Mouse (Mus musculus) megakaryocyte, adult 5-6 weeks (primary cell): Measurements from ENCODE around the gene Reep1. TPM values are rescaled to one million over a fixed set of nuclear protein-coding genes. Genes with fewer than 3 reads are reported as not detected.

Experiments
- ATAC-seq: 2 replicates; pipeline ENCODE4 v1.8.0; 2016; ENCODE audit warnings: mild to moderate bottlenecking, inconsistent platforms; ENCODE audit not compliant: poor library complexity, severe bottlenecking
- total RNA-seq, 2 experiments: library from RNA; stranded (forward) in 1 of 2; stranded (reverse) in 1 of 2; fragments of 153-499, 151-499 nt in 1 of 2; fragments of 221-1000, 200-1000 nt in 1 of 2; gene quantifications; 2 replicates each; pipeline versions ENCODE4 v1.2.3 to v1.2.4; 2015 to 2017

Gene Reep1
- total RNA-seq, 2 experiments from 2014 or later, result 0.15 TPM; not detected in 1

GRCm38 (mm10) chr6:71778016-71778415, 70.7 kb downstream of the Reep1 start:
- no peak for ATAC-seq

- no peak for ATAC-seq
These were observed 72.5 kb downstream of the Reep1 start for GRCm38 (mm10) chr6:71779831-71780230.

DNA sequence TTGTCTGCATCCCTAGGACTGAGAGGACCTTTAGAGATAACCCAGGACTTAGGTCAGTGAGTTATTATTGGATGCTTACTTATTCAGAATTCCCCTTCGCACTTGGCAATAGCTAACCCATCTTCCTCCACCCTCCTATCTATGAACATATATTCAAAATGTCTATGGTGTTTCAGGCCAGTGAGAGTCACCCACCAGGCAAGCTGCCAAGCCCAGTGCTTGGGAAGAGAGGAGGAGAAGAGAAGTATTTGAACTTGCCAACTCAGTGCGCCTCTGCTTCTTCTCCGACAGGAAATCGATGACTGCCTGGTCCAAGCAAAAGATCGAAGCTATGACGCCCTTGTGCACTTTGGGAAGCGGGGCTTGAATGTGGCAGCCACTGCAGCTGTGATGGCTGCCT, 73.1 kb downstream of the Reep1 start:
- ATAC-seq, result no peak

GRCm38 (mm10) chr6:71783165-71783564, 75.8 kb downstream of the Reep1 start:
- ATAC-seq, result no peak

DNA sequence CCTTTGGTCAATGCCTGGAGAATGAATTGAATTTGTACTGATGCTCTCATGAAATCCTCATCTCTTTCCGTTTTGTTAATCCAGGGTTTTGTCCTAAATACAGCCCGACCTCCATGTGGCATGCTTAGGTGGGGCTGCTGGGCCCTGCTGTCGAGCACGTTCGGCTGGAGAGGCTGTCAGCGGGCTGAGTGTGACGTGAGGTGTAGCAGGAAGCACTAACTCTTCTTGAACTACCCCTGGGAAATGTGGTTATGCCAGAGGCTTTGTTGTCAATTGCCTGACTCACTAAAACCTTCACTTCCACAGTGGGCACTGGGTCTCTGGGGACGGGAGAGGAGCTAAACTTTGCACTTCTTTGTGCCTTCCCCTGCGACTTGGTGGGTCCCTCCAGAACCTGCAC, 81.0 kb downstream of the Reep1 start:
- ATAC-seq, result no peak

DNA sequence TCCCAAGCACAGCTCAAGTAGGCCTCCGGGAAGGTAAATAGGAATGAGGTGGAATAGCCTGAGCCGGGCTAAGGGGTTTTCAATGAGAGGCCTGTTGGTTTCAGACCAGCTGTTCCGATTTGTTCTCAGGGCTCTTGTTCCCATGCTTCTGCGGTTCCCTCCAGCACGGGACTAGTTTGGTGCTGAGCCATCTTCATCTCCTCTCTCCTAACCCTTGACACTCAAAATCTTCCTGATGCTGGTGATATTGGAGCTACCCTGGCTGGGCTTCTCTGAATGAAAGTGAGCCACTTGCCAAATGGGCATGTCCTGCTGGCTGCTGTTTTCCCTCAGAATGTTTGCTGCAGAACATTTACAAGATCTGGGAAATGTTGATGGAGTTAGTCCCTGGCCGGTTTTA, 84.4 kb downstream of the Reep1 start:
- ATAC-seq, result no peak

- no peak for ATAC-seq
These were observed 92.0 kb downstream of the Reep1 start for GRCm38 (mm10) chr6:71799391-71799790.

GRCm38 (mm10) chr6:71801011-71801713, 93.8 kb downstream of the Reep1 start:
- no peak for ATAC-seq

DNA sequence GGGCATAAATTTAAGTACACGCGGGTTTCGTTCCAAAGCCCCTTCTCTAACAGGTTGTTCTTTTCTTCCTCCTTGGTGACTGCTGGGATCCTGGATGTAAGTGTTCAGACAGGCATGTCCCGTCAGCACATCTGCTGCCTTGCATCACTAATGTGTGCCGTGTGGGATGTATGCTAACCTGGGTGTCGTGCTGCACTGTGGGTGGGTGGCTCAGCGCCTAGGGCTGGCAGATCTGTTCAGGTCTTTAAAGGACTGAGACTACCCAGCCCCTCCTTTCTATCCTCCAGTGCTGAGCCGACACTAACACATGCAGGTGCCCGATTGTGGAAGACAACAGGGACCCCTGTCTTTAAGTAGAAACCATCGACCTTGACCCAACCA, 94.3 kb downstream of the Reep1 start:
- ATAC-seq, result no peak

GRCm38 (mm10) chr6:71803609-71804008, 96.2 kb downstream of the Reep1 start:
- ATAC-seq, result no peak

DNA sequence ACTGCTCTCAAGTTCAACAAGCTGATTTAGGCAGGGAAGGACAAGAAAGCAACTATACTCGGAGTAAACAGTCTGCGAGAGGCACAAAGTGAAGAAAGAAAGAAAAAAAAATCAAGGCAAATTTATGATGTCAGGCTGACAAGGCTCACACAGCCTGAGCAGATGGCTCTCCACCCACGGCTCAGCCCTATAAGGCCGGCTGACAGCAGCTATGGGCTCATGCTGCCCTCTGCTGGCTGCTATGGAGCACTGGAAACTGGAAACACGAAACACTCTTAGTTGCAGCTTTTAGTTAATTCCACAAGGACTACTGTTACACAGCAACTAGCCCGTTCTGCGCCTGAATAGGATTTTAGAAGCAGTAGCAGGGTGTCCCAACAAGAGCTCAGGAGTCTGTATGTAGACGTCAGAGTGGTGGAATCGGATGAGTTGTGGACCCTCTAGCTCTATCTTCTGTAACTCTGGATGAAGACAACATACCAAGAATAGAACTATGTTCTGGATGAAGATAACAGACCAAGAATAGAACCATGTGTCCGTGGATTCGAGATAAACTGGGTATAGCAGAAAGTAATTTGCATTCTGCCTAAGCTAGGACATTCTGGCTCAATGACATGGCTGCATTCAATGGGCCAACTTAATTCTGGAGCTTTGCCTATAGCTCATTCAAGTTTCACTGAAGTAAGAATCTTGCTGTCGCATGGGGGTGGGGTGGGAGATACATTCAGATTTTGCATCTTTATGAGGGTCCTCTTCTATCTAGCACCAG, 96.9 kb downstream of the Reep1 start:
- peak; percentile 95 for ATAC-seq

DNA sequence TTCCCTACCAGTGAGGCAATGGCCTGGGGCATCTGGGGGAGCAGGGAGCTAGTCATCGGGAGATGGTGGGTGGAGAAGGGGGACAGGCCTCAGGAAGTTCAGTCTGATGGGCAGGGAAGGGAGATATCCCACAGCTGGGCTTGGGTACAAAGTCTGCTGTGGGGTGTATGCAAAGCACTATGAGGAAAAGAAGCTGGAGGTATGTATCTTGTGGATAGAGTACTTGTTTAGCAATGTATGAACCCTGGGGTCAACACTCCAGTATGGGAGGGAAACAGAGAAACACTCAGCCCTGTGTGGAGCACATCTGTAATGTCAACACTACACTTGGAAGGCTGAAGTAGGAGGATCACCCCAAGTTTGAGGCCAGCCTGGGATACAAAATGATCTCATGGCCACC, 99.4 kb downstream of the Reep1 start:
- no peak for ATAC-seq

GRCm38 (mm10) chr6:71809890-71810289, 102.5 kb downstream of the Reep1 start:
- no peak for ATAC-seq

DNA sequence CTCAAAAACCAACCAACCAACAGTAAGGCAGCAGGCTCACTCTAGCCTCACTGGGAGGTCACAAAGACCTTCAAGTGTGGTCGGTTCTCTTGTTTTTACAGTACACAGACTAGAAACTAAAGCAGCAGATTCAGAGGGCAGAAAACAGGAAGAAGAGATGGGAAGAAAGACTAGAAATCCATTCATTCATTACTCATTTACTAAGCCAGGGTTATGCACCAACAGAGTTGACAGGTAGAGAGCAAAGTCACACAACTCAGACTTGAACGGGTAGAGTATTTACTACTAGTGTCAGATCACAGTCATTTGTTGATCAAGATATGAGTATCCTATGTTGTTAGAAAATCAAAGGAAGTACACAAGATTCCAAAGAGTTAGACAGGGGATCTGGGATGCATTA, 105.5 kb downstream of the Reep1 start:
- ATAC-seq, result no peak

- no peak for ATAC-seq
These were observed 112.5 kb downstream of the Reep1 start for GRCm38 (mm10) chr6:71819764-71820292.

DNA sequence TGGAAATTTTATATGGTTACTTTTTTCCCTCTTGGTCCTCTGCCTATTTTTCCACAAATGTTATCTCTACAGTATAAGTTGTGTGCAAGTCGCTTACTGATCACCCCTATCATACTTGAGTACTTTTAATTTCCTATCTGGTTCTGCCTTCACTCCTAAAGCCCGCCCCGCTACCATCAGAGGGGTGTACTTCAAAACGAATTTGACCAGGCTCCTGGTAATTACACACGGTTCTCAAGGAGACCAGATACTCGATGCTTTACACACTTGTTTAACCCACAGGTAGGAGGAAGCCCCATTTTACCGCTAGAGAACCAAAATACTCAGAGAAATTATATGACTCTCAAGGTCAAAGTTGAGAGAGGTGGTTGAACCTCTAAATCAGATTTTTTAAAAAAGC, 115.7 kb downstream of the Reep1 start:
- 0 out of 2 replicates have a peak, but pooled peaks have one; percentile 5 for ATAC-seq

- peak; percentile 100 for ATAC-seq
These were observed 116.1 kb downstream of the Reep1 start for GRCm38 (mm10) chr6:71823488-71823887.

DNA sequence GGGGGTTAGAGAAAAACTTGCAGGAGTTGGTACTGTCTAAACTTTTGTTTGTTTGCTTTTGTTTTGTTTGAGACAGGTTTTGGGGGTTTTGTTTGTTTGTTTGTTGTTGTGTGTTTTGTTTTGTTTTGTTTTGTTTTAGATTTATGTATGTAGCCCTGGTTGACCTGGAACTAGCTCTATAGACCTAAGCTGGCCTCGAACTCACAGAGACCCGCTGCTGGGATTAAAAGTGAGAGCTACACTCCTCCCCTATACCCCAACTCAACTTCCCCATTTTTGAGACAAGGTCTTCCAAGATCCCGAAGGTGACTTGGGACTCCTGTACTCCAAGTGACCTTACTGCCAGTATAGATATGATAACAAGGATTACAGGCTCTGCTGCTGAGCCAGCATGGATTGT, 116.6 kb downstream of the Reep1 start:
- ATAC-seq, result 0 out of 2 replicates have a peak, but pooled peaks have one; percentile 22

- no peak for ATAC-seq
These were observed 119.5 kb downstream of the Reep1 start, which contains the start of gene Mrpl35 for GRCm38 (mm10) chr6:71826869-71827268. TSS of gene Mrpl35 (minus strand) at chr6:71826969.

DNA sequence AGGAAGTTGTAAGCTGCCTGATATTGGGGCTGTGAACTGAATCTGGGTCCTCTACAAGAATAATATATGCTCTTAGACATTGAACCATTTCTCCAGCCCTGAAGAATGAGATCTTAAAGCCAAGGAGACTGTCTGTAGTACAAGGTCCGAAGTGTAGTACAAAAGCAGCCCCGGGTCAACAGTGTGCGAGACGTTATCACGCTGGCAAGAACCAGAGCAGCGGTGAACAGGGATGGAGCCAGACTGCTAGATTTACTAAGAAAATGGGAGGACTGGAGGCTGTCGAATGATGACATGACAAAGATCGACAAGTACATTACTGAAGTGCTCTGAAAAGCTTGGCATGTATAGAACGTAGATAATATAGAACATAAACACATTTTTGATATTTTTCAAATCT, 122.4 kb downstream of the Reep1 start:
- no peak for ATAC-seq

- ATAC-seq, result peak; percentile 93
These were observed 123.6 kb downstream of the Reep1 start, which contains the start of gene Immt for GRCm38 (mm10) chr6:71830690-71831580. TSS of gene Immt (plus strand) at chr6:71831331.
